ENCODE assay signal across 7 mouse cellular contexts in the genomic region with DNA sequence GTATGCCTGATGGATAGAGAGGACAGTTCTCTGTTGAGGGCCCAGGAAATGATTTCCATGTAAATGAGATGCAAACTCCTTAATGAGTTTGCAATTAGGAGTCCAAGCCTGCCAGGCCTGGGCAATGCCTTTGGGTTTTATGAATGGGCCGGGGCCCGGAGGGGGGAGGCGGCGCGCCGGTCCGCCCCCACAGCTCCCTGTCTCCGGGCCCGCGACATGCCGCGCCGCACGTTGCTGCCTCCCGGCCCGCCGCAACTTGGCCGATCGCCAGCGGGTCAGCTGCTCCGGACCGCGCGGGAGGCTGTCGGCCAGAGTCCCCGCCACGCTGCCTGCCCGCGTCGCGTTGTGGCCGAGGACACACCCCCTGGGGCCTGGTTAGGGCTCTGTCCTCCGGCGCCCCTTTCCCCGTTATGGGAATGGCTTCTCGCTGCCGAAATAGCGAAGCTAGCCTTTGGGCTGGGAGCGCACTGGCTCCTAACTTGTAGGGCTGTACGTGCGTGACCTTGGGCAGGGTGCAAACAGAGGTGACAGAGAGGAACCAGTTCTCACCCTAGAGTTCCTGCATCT. TPM values are rescaled to one million over a fixed set of nuclear protein-coding genes. Genes with fewer than 3 reads are reported as not detected.
DNase-seq lines count a peak whose midpoint lies in the region; ATAC-seq and TF ChIP-seq lines count a peak whose summit lies in the region.

A gene (minus strand): TSS at position 110 of the 567 bp plus-strand sequence.

- TF ChIP-seq CTCF in G1E (IDR thresholded peaks at IDR 0.05; ENCODE audit: low read depth, low read length), result no peak

- no peak for ATAC-seq in G1E (ENCODE audit: extremely low read depth, insufficient number of reproducible peaks, low FRiP score, poor library complexity, severe bottlenecking)
- ATAC-seq in forebrain, embryonic 15.5 days (replicated peaks), result peak; percentile 55
- peak; percentile 17 for ATAC-seq in hindbrain, embryonic 11.5 days (ENCODE audit: low FRiP score)

- peak within 1 kb of the TSS; percentile 60 for H3K27ac ChIP-seq in forebrain, embryonic 15.5 days (replicated peaks)
- 0 out of 2 replicates have a peak within 1 kb of the TSS, but pooled peaks have one; percentile 18 for H3K27ac ChIP-seq in hindbrain, embryonic 11.5 days (ENCODE audit: low read depth, low read length)

- under 1% methylated on average over 41 of the region's 41 CpGs for WGBS in forebrain, embryonic 15.5 days
- under 1% methylated on average over 41 of the region's 41 CpGs for WGBS in hindbrain, embryonic 11.5 days

- H3K4me2 ChIP-seq in forebrain, embryonic 15.5 days (replicated peaks), result peak within 1 kb of the TSS; percentile 90
- H3K4me2 ChIP-seq in hindbrain, embryonic 11.5 days (replicated peaks; ENCODE audit: low read depth, low read length), result peak within 1 kb of the TSS; percentile 64

- DNase-seq in G1E (ENCODE audit: low spot score), result no peak
- peak; percentile 63 for DNase-seq in brain, adult 2 months (ENCODE audit: low read depth, low spot score)
- peak; percentile 73 for DNase-seq in hindbrain, embryonic 11.5 days (ENCODE audit: low spot score)
- DNase-seq in layer of hippocampus, postnatal 14 days (ENCODE audit: low spot score in 2 of 2), result peak; percentile 71 to 87
- peak; percentile 54 to 76 for DNase-seq in lung, postnatal 4 days
- DNase-seq in right cerebral cortex, postnatal 4 days, result peak; percentile 80

- H3K9me3 ChIP-seq in G1E (replicated peaks), result no peaks in the 10 kb centered on the region
- H3K9me3 ChIP-seq in forebrain, embryonic 15.5 days, result no peaks in the 10 kb centered on the region
- no peaks in the 10 kb centered on the region for H3K9me3 ChIP-seq in hindbrain, embryonic 11.5 days (ENCODE audit: control insufficient read depth, low read length)

- H3K36me3 ChIP-seq in G1E (replicated peaks), result peaks cover 4% of the 10 kb centered on the region
- H3K36me3 ChIP-seq in forebrain, embryonic 15.5 days, result no peaks in the 10 kb centered on the region
- no peaks in the 10 kb centered on the region for H3K36me3 ChIP-seq in hindbrain, embryonic 11.5 days (ENCODE audit: control insufficient read depth, insufficient read depth, low read length)

- peaks cover 89% of the 10 kb centered on the region for H3K4me1 ChIP-seq in G1E (ENCODE audit: insufficient read depth, low read depth, low read length)
- H3K4me1 ChIP-seq in forebrain, embryonic 15.5 days, result peaks cover 40% of the 10 kb centered on the region
- peaks cover 12% of the 10 kb centered on the region; the same call in 1 of the 2 replicates for H3K4me1 ChIP-seq in hindbrain, embryonic 11.5 days (replicated peaks; ENCODE audit: control insufficient read depth, insufficient read depth, low read length)

- peak within 1 kb of the TSS; percentile 74 for H3K4me3 ChIP-seq in G1E (ENCODE audit: low read depth, low read length)
- H3K4me3 ChIP-seq in forebrain, embryonic 15.5 days, result peak within 1 kb of the TSS; percentile 39
- H3K4me3 ChIP-seq in hindbrain, embryonic 11.5 days (ENCODE audit: low read depth, low read length), result peak within 1 kb of the TSS; percentile 29

- H3K27me3 ChIP-seq in G1E (ENCODE audit: insufficient read depth, low read length), result no peaks in the 10 kb centered on the region; the same call in 1 of the 2 replicates
- H3K27me3 ChIP-seq in forebrain, embryonic 15.5 days, result no peaks in the 10 kb centered on the region; the same call in 1 of the 2 replicates
- peaks cover 2% of the 10 kb centered on the region; the same call in 1 of the 2 replicates for H3K27me3 ChIP-seq in hindbrain, embryonic 11.5 days (ENCODE audit: control insufficient read depth, insufficient read depth, low read length)

- H3K9ac ChIP-seq in forebrain, embryonic 15.5 days (replicated peaks), result peak within 1 kb of the TSS; percentile 54
- H3K9ac ChIP-seq in hindbrain, embryonic 11.5 days (ENCODE audit: low read depth, low read length), result peak within 1 kb of the TSS; percentile 65

RNA-seq across cellular contexts. Expression of the gene that starts here (rescaled TPM):
- total RNA-seq in G1E (2014; fragmentation: Nextera tagmentation), result 11.8 TPM in 1 of 2 replicates, not detected in the other
- 3.6 and 4.4 TPM in 2 replicates for total RNA-seq in G1E (2017)
- 2.2 and 2.7 TPM in 2 replicates for polyA plus RNA-seq in G1E (2012)
- polyA plus RNA-seq in forebrain, embryonic 15.5 days (2015; fragmentation: Nextera tagmentation; extraction: Ambion mirVana), result 0.41 TPM in 1 of 2 replicates, not detected in the other
- 0.32 and 0.37 TPM in 2 replicates for polyA plus RNA-seq in hindbrain, embryonic 11.5 days (2014; fragmentation: Nextera tagmentation; extraction: Ambion mirVana)
- not detected for total RNA-seq in layer of hippocampus, postnatal 14 days (2021)

Comparison
In these comparisons a context has a peak if more than half of its experiments do, and no peak if none do; other contexts are left out.
1. Peak in ATAC-seq, H3K4me3 ChIP-seq, H3K27ac ChIP-seq, H3K9ac ChIP-seq and H3K4me2 ChIP-seq in forebrain, embryonic 15.5 days; RNA of the gene not detected or under 1 TPM.
2. Peak in DNase-seq, ATAC-seq, H3K4me3 ChIP-seq, H3K27ac ChIP-seq, H3K9ac ChIP-seq and H3K4me2 ChIP-seq in hindbrain, embryonic 11.5 days; RNA of the gene not detected or under 1 TPM.
3. Peak in DNase-seq in layer of hippocampus, postnatal 14 days; RNA of the gene not detected or under 1 TPM.